Mouse (Mus musculus) hindbrain, embryonic 16.5 days (tissue): ENCODE measurements at regions not wholly inside any gene's neighbourhood (a gene's known extent, or its start where the extent isn't known, plus 50 kb on each side); places are given as distances from the start of the nearest gene placed in this dataset.
A peak's percentile ranks its signal among the peaks of the same experiment; 100 is the strongest.

ENCODE experiments used
- ATAC-seq: fragments of 200-750 bp; cut with Nextera tagmentation; 2 replicates; pipeline ENCODE4 v1.8.0; 2017; ENCODE audit warnings: moderate TSS enrichment, moderate library complexity
- H3K27ac ChIP-seq: fragments of 300-500 bp; sonication (generic); 2 replicates; pipeline ENCODE4 v1.5.1; 2014; ENCODE audit warnings: low read depth, mild to moderate bottlenecking, control low read depth, low read length, moderate library complexity
- H3K27me3 ChIP-seq: fragments of 300-500 bp; sonication (generic); replicated peaks from 2 replicates; pipeline ENCODE4 v1.6.1; 2014; ENCODE audit warnings: low read length; ENCODE audit not compliant: control insufficient read depth, insufficient read depth
- H3K36me3 ChIP-seq: fragments of 300-500 bp; sonication (generic); 2 replicates; pipeline ENCODE4 v1.6.1; 2014; ENCODE audit warnings: mild to moderate bottlenecking, low read length, moderate library complexity, mixed read lengths; ENCODE audit not compliant: control insufficient read depth, insufficient read depth
- H3K4me1 ChIP-seq: fragments of 300-500 bp; sonication (generic); 2 replicates; pipeline ENCODE4 v1.6.1; 2014; ENCODE audit warnings: low read depth, low read length; ENCODE audit not compliant: control insufficient read depth, insufficient read depth
- H3K4me2 ChIP-seq: fragments of 300-500 bp; sonication (generic); 2 replicates; pipeline ENCODE4 v1.6.1; 2014; ENCODE audit warnings: mild to moderate bottlenecking, low read length, control low read depth, moderate library complexity
- H3K4me3 ChIP-seq: fragments of 300-500 bp; sonication (generic); 2 replicates; pipeline ENCODE4 v1.5.1; 2014; ENCODE audit warnings: mild to moderate bottlenecking, low read length, control low read depth, moderate library complexity
- H3K9ac ChIP-seq: fragments of 300-500 bp; sonication (generic); 2 replicates; pipeline ENCODE4 v1.6.1; 2014; ENCODE audit warnings: low read depth, mild to moderate bottlenecking, control low read depth, low read length, moderate library complexity
- H3K9me3 ChIP-seq: fragments of 300-500 bp; sonication (generic); 2 replicates; pipeline ENCODE4 v1.6.1; 2014; ENCODE audit warnings: mild to moderate bottlenecking, low read length, moderate library complexity; ENCODE audit not compliant: control insufficient read depth
- WGBS: fragments of 180-500 bp; shearing (Covaris S2); extraction: QIAGEN DNeasy Blood & Tissue Kit; methylation state at CpG from one replicate; pipeline ENCODE4 v1.1.7; 2014; 5-methylcytosine and 5-hydroxymethylcytosine counted together

DNA sequence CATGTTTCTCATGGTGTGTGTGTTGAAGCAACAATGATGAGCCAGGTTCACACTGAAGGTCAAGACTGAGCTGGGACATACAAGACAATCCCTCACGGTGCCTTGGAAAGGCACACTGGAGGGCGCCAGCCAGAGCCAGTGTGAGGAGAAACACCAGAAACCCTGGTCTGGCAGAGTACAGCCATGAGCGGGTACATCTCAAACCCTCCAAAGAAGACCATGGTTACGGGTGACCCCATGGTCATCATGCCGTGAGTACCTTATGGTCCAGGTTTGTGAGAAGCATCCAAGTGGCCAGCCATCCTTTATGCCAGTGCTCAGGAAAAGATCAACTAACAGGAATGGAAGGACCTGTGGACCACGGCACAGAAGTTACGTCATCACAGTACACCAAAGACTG is 136.7 kb downstream of the Dll1 start:
- no peak for ATAC-seq
- H3K27ac ChIP-seq = no peak overlapping the region
- no peak overlapping the region for H3K9ac ChIP-seq
- H3K4me1 ChIP-seq = no peaks in the 10 kb centered on the region
- H3K9me3 ChIP-seq = no peaks in the 10 kb centered on the region
- H3K4me3 ChIP-seq = no peak overlapping the region
- H3K27me3 ChIP-seq = no peaks in the 10 kb centered on the region
- no peaks in the 10 kb centered on the region for H3K36me3 ChIP-seq
- over 99% methylated on average over 7 of the region's 7 CpGs for WGBS
- no peak overlapping the region for H3K4me2 ChIP-seq

DNA sequence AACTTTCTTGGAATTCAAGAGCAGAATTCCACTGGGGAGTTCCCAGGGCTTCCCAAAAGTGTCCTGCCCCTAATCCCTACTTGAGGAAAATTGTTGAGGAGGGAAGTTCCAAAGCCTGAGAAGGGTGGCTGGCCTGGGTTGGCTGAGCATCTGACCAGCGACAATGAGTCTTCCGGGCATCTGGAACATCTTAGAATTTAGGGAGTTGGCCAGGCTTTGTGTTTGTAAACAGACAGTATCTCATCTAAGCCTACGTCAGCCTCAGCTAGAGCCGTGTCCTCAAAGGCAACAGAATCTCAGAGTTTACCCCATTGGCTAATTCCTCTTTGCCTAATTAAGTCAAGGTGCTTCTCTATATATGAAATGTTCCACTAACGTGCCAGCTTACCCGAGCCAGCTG is 141.6 kb downstream of the Dll1 start:
- H3K9ac ChIP-seq = no peak overlapping the region
- no peak overlapping the region for H3K4me2 ChIP-seq
- no peaks in the 10 kb centered on the region for H3K27me3 ChIP-seq
- no peak for ATAC-seq
- H3K9me3 ChIP-seq = no peaks in the 10 kb centered on the region
- WGBS = 94% methylated on average over 6 of the region's 6 CpGs
- H3K36me3 ChIP-seq = no peaks in the 10 kb centered on the region
- no peak overlapping the region for H3K4me3 ChIP-seq
- H3K4me1 ChIP-seq = no peaks in the 10 kb centered on the region
- H3K27ac ChIP-seq = no peak overlapping the region

DNA sequence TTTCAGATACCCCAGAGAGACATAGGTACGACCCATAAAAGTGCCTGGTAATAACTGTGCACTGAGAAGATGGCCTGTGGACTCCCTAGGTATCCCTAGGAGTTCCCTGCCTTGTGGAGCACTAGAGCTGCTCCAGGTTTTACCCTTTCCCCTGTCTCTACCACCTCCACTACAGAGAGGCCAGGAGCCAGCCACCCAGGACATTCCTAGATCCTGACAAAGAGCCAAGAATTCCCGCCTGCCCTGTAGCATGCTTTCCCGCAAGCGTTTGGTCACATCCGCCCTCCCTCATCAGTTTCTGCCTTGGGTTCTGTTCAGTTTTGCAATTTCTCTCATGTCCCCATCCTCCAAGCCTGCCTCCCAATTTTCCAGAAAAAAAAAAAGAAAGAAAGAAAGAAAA is 145.5 kb downstream of the Dll1 start:
- Histone ChIP-seq H3K9me3 (no peaks in the 10 kb centered on the region), H3K27ac (no peak overlapping the region), H3K4me2 (no peak overlapping the region), H3K4me1 (no peaks in the 10 kb centered on the region), H3K4me3 (no peak overlapping the region), H3K27me3 (no peaks in the 10 kb centered on the region), H3K9ac (no peak overlapping the region), H3K36me3 (no peaks in the 10 kb centered on the region)
- 64% methylated on average over 5 of the region's 5 CpGs for WGBS
- no peak for ATAC-seq

DNA sequence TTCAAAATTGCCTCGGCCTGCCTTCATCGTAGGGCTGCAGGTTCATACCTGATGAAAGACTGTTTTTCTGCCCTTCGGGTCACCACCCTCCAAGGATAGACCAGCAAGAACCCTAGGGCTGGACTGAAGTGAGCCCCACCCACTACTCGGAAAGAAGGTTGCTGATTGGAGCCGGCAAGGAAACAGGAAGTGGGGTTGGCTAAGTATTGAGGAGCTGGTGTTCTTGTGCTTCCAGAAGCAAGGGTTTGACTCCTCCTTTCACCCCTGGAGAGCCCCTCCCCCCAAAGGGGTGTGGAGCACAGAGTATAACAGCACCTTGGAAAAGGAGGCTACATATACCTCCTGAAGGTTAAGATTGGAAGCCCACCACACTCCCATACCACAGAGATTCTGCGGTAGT is 147.5 kb downstream of the Dll1 start:
- Histone ChIP-seq H3K27me3 (no peaks in the 10 kb centered on the region), H3K4me1 (no peaks in the 10 kb centered on the region), H3K9me3 (no peaks in the 10 kb centered on the region), H3K27ac (no peak overlapping the region), H3K9ac (no peak overlapping the region), H3K4me3 (no peak overlapping the region), H3K4me2 (no peak overlapping the region), H3K36me3 (no peaks in the 10 kb centered on the region)
- WGBS = 77% methylated on average over 6 of the region's 6 CpGs
- no peak for ATAC-seq

DNA sequence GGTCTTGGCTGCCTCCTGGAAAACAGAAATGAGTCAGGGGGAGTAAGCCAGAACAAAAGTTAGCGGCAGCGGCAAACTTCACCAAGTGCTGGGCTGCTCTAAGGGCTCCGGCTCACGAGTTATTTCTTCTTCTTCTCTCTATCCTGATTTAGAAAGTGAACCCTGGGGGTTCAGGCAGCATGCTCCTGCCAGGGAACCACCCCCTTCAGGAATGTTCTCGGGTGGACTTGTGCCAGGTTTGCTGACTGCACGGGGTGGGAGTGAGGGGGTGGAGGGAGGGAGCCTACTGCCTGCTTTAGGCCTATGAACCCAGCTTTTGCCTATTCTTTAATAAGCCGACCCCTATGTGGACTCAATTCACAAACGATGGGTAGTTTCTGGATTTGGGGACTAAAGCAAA is 148.6 kb downstream of the Dll1 start:
- H3K4me1 ChIP-seq = no peaks in the 10 kb centered on the region
- H3K36me3 ChIP-seq = no peaks in the 10 kb centered on the region
- H3K4me3 ChIP-seq = no peak overlapping the region
- ATAC-seq = no peak
- WGBS = 70% methylated on average over 8 of the region's 8 CpGs
- H3K27me3 ChIP-seq = no peaks in the 10 kb centered on the region
- no peak overlapping the region for H3K4me2 ChIP-seq
- no peaks in the 10 kb centered on the region for H3K9me3 ChIP-seq
- no peak overlapping the region for H3K27ac ChIP-seq
- no peak overlapping the region for H3K9ac ChIP-seq

DNA sequence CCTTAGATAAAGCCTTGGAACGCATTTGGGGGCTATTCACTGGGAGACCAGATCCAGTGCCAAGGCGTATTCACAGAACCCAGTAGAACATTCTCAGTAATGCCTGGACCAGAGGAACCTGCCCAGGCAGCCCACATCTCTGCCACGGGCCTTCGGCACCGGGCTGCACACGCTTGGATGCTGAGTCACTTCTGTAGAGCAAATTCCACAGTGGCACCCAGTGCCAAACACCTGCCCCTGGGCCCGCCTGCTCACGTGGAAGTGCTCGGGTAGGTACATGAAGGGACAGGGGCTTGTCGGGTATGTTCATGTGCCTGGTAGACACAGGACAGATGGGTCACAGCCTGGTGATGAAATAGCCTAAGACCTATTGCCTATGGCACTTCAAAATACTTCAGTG is 152.8 kb downstream of the Dll1 start:
- Histone ChIP-seq H3K27ac (no peak overlapping the region), H3K4me2 (no peak overlapping the region), H3K4me1 (no peaks in the 10 kb centered on the region), H3K4me3 (no peak overlapping the region), H3K36me3 (no peaks in the 10 kb centered on the region), H3K9ac (no peak overlapping the region), H3K27me3 (no peaks in the 10 kb centered on the region), H3K9me3 (no peaks in the 10 kb centered on the region)
- ATAC-seq = no peak
- WGBS = 93% methylated on average over 10 of the region's 10 CpGs

DNA sequence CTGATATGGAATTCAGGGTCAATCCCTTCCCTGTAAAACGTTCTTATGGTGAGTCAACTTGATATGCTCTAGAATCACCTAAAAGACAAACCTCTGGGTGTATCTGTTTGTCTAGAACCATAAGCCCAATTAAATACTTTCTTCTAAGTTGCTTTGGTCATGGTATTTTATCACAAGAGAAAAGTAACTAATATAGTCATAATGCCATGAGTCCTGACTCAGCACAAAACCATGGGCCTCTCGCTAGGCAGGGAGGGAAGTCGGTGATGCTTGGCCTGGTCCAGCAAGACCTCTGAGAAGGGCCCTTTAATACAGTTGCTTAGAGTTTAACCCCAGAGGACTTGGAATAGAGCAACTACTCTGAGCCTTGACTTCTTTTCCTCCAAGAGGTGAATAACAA is 153.7 kb downstream of the Dll1 start:
- no peaks in the 10 kb centered on the region for H3K27me3 ChIP-seq
- no peak for ATAC-seq
- no peak overlapping the region for H3K27ac ChIP-seq
- H3K4me3 ChIP-seq = no peak overlapping the region
- no peak overlapping the region for H3K4me2 ChIP-seq
- 87% methylated on average over 3 of the region's 3 CpGs for WGBS
- H3K9me3 ChIP-seq = no peaks in the 10 kb centered on the region
- H3K4me1 ChIP-seq = no peaks in the 10 kb centered on the region
- H3K36me3 ChIP-seq = no peaks in the 10 kb centered on the region
- no peak overlapping the region for H3K9ac ChIP-seq

DNA sequence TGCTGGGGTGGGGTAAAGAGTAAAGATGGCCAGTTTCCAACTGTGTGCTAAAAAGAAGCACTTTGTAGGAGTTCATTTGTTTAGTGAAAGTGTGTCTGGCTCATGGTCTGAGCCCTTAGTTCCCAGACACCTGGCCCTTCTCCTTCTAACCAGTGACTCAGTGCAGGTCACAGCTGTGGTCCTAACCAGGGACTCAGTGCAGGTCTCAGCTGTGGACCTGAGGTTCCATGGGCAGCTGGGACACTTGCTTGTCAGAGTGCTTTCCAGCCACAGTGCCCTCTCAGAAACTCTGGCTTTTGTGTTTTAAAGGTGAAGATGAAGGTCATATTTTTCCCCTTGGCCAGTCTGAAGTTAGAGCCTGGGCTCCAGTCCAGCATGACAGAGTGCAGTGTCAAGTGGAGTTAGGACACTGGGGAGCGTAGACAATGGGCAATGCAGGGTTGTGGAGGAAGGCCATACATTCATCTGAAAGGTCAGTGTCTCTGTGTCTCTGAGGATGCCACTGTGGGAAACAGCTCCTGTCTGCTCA is 162.5 kb downstream of the Dll1 start:
- ATAC-seq = no peak
- no peaks in the 10 kb centered on the region for H3K27me3 ChIP-seq
- no peaks in the 10 kb centered on the region for H3K4me1 ChIP-seq
- no peak overlapping the region for H3K9ac ChIP-seq
- no peak overlapping the region for H3K27ac ChIP-seq
- no peak overlapping the region for H3K4me3 ChIP-seq
- H3K36me3 ChIP-seq = no peaks in the 10 kb centered on the region
- H3K9me3 ChIP-seq = no peaks in the 10 kb centered on the region
- WGBS = 86% methylated on average over 1 of the region's 1 CpGs
- H3K4me2 ChIP-seq = no peak overlapping the region

DNA sequence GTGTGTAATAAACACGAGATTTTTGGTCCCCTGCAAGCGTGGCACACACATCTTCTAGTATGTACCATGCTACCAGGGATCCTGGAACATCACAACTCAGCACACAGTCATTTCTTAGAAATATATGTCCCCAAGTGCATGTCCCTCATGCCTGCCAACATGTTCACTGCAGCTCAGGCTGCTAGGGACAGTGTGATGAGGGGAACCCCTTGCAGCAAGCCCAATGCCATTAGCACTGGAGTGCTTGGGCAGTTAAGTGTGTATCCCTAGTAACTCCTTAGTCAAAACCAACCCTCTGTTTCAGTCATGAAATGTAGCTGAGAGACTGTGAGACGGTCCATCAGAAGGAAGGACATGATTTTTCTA is 167.5 kb upstream of the Gm3448 start:
- Histone ChIP-seq H3K27ac (peak overlapping the region; percentile 63), H3K27me3 (no peaks in the 10 kb centered on the region), H3K36me3 (no peaks in the 10 kb centered on the region), H3K4me1 (peaks cover 10% of the 10 kb centered on the region), H3K9me3 (no peaks in the 10 kb centered on the region), H3K4me3 (peak overlapping the region; percentile 33), H3K4me2 (peak overlapping the region; percentile 60), H3K9ac (peak overlapping the region; percentile 49)
- 24% methylated on average over 3 of the region's 3 CpGs for WGBS
- ATAC-seq = peak; percentile 65
